Mouse (Mus musculus) limb, embryonic 14.5 days (tissue): ENCODE measurements at regions not wholly inside any gene's neighbourhood (a gene's known extent, or its start where the extent isn't known, plus 50 kb on each side); places are given as distances from the start of the nearest gene placed in this dataset.

ENCODE experiments used
- ATAC-seq: fragments of 200-750 bp; cut with Nextera tagmentation; 2 replicates; pipeline ENCODE4 v1.8.0; 2017; ENCODE audit warnings: low read depth, moderate number of reproducible peaks, moderate TSS enrichment; ENCODE audit not compliant: low FRiP score
- DNase-seq: peaks from one replicate; pipeline ENCODE4 v3.0.0-alpha.2; 2015; ENCODE audit warnings: low spot score
- H3K27ac ChIP-seq: fragments of 300-500 bp; sonication (generic); replicated peaks from 2 replicates; pipeline ENCODE4 v1.5.1; 2014; ENCODE audit warnings: low read depth, mild to moderate bottlenecking, low read length, moderate library complexity, mixed read lengths
- H3K27me3 ChIP-seq: fragments of 300-500 bp; sonication (generic); 2 replicates; pipeline ENCODE4 v1.6.1; 2014; ENCODE audit warnings: low read length, mixed read lengths; ENCODE audit not compliant: control insufficient read depth, insufficient read depth
- H3K36me3 ChIP-seq: fragments of 300-500 bp; sonication (generic); 2 replicates; pipeline ENCODE4 v1.6.1; 2014; ENCODE audit warnings: mild to moderate bottlenecking, low read length, moderate library complexity, mixed read lengths; ENCODE audit not compliant: control insufficient read depth, insufficient read depth
- H3K4me1 ChIP-seq: fragments of 300-500 bp; sonication (generic); 2 replicates; pipeline ENCODE4 v1.6.1; 2014; ENCODE audit warnings: antibody characterized with exemption, low read length, mixed read lengths; ENCODE audit not compliant: control insufficient read depth, insufficient read depth
- H3K4me2 ChIP-seq: fragments of 300-500 bp; sonication (generic); replicated peaks from 2 replicates; pipeline ENCODE4 v1.6.1; 2014; ENCODE audit warnings: low read depth, mild to moderate bottlenecking, low read length, moderate library complexity; ENCODE audit not compliant: severe bottlenecking
- H3K4me3 ChIP-seq: fragments of 300-500 bp; sonication (generic); replicated peaks from 2 replicates; pipeline ENCODE4 v1.5.1; 2014; ENCODE audit warnings: low read length
- H3K9ac ChIP-seq: fragments of 300-500 bp; sonication (generic); 2 replicates; pipeline ENCODE4 v1.6.1; 2014; ENCODE audit warnings: mild to moderate bottlenecking, low read depth, low read length, moderate library complexity; ENCODE audit not compliant: severe bottlenecking
- H3K9me3 ChIP-seq: fragments of 300-500 bp; sonication (generic); 2 replicates; pipeline ENCODE4 v1.6.1; 2016; ENCODE audit warnings: low read length; ENCODE audit not compliant: control insufficient read depth
- POLR2A ChIP-seq: fragments of 200-500 bp; IDR thresholded peaks from 2 replicates; pipeline ENCODE4 v1.8.0; 2012; ENCODE audit warnings: inconsistent platforms, mild to moderate bottlenecking, moderate library complexity, borderline replicate concordance; ENCODE audit not compliant: insufficient read depth, insufficient read length; ENCODE audit errors: extremely low read depth
- WGBS: fragments of 180-500 bp; shearing (Covaris S2); extraction: QIAGEN DNeasy Blood & Tissue Kit; methylation state at CpG from one replicate; pipeline ENCODE4 v1.1.7; 2014; 5-methylcytosine and 5-hydroxymethylcytosine counted together

GRCm38 (mm10) chr9:43453953-43454582 is 143.4 kb downstream of the Trim29 start:
- Histone ChIP-seq H3K27me3 (peaks cover 24% of the 10 kb centered on the region), H3K4me1 (no peaks in the 10 kb centered on the region), H3K9me3 (no peaks in the 10 kb centered on the region), H3K27ac (no peak overlapping the region), H3K4me2 (no peak overlapping the region), H3K9ac (no peak overlapping the region), H3K36me3 (no peaks in the 10 kb centered on the region), H3K4me3 (no peak overlapping the region)
- 3% methylated on average over 14 of the region's 14 CpGs for WGBS
- no peak for DNase-seq
- no peak for TF ChIP-seq POLR2A
- no peak for ATAC-seq

DNA sequence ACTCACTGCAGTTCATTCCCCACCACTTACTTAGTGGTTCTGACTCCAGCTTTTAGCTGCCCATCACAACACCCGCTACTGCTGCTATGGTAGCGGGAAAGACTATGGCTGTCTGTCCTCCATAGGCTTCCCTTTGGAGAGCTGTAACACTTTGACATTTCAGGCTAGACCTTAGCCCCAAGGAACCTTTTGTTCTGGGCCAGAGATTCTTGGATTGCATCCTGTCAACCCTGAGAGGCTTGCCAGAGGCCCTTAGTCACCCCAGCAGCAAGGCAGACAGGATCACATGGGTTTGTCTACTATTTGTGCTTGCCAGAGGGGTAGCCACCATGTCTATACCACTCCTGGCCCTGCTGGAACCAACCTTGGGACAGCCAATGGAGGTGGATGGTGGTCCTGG is 147.1 kb downstream of the Trim29 start:
- no peak for DNase-seq
- ATAC-seq = no peak
- Histone ChIP-seq H3K27ac (no peak overlapping the region), H3K27me3 (peaks cover 24% of the 10 kb centered on the region), H3K9ac (no peak overlapping the region), H3K4me2 (no peak overlapping the region), H3K4me1 (no peaks in the 10 kb centered on the region), H3K9me3 (no peaks in the 10 kb centered on the region), H3K36me3 (no peaks in the 10 kb centered on the region), H3K4me3 (no peak overlapping the region)
- 91% methylated on average over 2 of the region's 2 CpGs for WGBS
- TF ChIP-seq POLR2A = no peak

DNA sequence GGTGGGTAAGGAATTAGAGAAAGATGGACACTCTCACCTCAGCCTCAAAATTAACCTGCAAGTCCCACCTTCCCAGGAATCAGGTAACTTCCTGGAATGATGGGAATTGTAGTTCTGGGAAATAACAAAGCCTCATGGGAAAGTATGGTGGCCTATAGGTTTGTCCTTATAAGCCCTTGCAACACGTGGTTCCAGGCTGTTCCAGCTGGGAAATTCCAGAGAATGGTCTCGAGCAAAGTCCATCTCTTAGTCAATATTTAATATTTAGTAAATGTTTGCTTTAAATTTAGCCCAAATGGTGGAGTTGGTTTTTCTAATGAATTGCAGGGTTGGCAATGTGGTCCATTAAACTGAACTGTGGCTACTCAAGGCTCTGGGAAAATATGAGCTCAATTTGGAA is 150.5 kb downstream of the Trim29 start:
- Histone ChIP-seq H3K9me3 (no peaks in the 10 kb centered on the region), H3K27ac (no peak overlapping the region), H3K4me2 (no peak overlapping the region), H3K27me3 (no peaks in the 10 kb centered on the region), H3K9ac (no peak overlapping the region), H3K36me3 (no peaks in the 10 kb centered on the region), H3K4me1 (no peaks in the 10 kb centered on the region), H3K4me3 (no peak overlapping the region)
- ATAC-seq = no peak
- TF ChIP-seq POLR2A = no peak
- WGBS = 57% methylated on average over 2 of the region's 2 CpGs
- no peak for DNase-seq

DNA sequence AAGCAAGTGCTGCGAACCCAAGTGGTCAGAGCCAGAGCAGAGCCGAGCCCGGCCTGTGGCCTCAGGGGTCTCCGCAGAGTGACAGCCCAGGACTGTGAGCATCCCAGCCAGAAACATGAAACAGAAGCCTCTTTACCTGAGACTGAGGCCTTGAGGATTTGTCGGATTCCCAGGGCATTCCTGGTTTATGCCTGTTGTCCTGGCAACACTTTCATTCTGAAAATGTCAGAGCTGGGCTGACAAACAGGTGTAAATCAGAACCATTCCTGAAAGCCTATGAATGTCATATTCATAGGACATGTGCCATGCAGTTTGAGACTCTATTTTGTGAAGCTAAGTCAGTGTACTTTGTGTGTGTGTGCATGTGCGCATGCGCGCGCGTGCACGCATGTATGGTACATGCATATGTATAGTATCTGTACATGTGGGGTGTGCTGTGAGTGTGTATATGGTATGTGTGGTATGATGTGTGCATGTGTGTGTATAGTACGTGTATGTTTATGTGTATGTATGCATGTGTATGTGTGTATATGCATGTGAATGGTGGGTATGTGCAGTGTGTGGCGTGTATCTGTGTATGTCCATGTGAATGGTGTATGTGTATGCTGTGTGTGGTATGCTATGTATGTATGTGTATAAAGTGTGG is 152.9 kb downstream of the Trim29 start:
- TF ChIP-seq POLR2A = no peak
- Histone ChIP-seq H3K27me3 (no peaks in the 10 kb centered on the region), H3K27ac (no peak overlapping the region), H3K4me1 (no peaks in the 10 kb centered on the region), H3K36me3 (no peaks in the 10 kb centered on the region), H3K9ac (no peak overlapping the region), H3K9me3 (no peaks in the 10 kb centered on the region), H3K4me2 (no peak overlapping the region), H3K4me3 (no peak overlapping the region)
- DNase-seq = no peak
- ATAC-seq = no peak
- WGBS = 84% methylated on average over 13 of the region's 13 CpGs

GRCm38 (mm10) chr9:43465129-43465528 is 154.5 kb downstream of the Trim29 start:
- Histone ChIP-seq H3K4me2 (no peak overlapping the region), H3K9ac (no peak overlapping the region), H3K27me3 (no peaks in the 10 kb centered on the region), H3K27ac (no peak overlapping the region), H3K4me1 (no peaks in the 10 kb centered on the region), H3K4me3 (no peak overlapping the region), H3K9me3 (no peaks in the 10 kb centered on the region), H3K36me3 (no peaks in the 10 kb centered on the region)
- TF ChIP-seq POLR2A = no peak
- no peak for ATAC-seq
- 38% methylated on average over 2 of the region's 2 CpGs for WGBS
- no peak for DNase-seq
